Mouse (Mus musculus): ENCODE results near the gene Elp6. TPM values are rescaled to one million over a fixed set of nuclear protein-coding genes. Genes with fewer than 3 reads are reported as not detected.

Elp6 gene
- total RNA-seq, 4 experiments from 2014 or later = 10.7 to 14.4 (median 11.0) TPM

DNA sequence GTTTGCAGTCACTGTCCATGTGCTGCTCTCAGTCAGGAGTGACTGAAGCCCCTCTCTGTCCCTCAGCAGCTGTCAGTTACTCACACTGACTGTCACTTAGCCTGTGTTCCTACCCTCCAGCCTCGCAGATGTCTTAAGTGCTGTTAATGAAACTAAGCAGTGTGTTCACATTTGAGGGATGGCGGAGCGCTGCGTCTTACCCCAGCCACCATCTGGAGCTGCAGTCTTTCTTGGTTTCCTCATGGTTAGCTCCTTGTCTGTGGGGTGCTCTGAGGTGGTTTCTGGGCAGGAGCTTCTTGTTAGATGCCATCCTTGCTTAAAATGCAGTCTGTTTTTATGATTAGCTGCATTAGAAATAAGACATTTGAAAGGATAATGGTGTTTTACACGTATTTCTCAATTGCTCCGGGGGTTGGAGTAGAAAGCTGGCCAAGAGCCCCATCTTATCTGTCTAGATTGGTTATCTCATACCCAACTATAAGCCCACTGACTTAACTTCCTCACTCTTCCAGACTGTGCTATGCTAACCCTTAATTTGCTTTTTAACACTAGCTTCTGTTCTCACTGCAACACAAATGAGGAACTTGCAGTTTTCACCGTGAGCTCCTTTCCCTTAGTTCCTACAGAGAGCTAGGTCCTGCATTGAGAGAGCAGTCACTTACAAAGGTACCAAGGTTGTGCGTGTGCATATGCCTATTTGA is 47.1 kb downstream of the Elp6 start:
- peak; percentile 36 to 38 for DNase-seq (ENCODE audit: low spot score in 2 of 2)

- DNase-seq (ENCODE audit: low spot score in 2 of 2) = no peak
Observed at GRCm38 (mm10) chr9:110358341-110358740, 53.4 kb downstream of the Elp6 start.

- no peak for DNase-seq (ENCODE audit: low spot score in 2 of 2)
Observed at GRCm38 (mm10) chr9:110361299-110361698, 56.3 kb downstream of the Elp6 start.

DNA sequence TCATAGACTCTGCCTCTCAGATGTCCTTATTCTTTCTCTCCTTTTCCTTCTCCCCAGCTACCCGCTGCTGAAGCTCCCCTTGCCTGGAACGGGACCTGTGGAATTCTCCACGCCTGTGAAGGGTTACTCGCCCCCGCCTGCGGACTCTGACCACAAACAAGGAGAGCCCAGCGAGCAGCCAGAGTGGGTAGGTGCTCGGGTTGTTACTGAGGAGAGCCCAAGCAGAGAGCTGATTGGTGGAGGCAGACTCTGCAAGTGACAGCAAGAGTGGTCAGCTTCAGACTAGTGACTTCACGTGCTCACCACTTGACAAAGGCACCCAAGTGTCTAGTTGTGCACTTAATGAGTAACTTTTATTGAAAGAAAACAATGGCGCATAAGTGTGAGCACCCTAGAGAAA is 57.4 kb downstream of the Elp6 start:
- DNase-seq (ENCODE audit: low spot score in 2 of 2) = no peak

DNA sequence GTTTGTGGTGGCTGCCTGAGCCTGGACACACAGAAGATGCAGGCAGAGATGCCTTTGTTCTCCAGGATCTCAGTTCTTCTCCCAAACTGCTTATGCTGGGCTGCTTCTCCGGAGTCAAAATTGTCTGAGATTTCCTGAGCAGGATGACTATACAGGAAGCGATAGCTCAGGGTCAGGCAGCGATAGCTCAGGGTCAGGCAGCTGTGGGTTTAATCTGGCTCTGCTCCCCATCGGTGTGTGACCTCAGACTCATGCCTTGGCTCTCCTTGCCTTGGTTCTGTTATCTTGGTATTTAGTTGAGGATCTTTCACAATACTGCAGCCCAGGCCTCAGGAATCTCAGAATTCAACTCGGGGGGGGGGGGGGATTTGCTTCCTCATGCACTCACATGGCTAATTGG is 61.8 kb downstream of the Elp6 start:
- DNase-seq (ENCODE audit: low spot score in 2 of 2) = no peak

DNA sequence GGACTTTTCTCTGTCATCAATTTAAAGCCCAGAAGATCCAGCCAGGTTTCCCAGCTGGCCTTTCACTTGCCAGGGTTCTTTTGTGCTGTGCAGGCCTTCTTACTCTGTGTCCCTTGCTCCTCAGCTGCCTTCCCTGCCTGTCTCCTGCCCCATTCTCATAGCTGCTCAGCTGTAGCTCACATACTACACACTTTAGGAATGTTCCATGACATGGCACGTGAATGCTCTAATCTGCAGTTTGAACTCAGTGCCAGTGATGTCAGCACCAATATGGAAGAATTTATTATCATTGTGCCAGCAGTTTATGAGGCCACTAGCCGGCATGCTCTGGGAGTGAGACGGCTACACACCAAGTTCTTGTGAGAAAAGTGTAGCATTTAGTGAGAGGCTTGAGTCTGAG is 64.9 kb downstream of the Elp6 start:
- DNase-seq (ENCODE audit: low spot score in 2 of 2) = no peak

Small RNA genes lying within 50 kb of the gene (microRNA-seq; reads per million reads assigned to microRNA genes)
- gene Mir6236 = 29.0 to 104 reads per million in 2 experiments

Other genes starting within 250 kb of the Elp6 start
- gene Smarcc1, start 187.5 kb upstream of the Elp6 start, total RNA-seq (2022) = 10 to 100 TPM; 50.9 to 70.5 (median 62.2) TPM
- 100 to 1,000 TPM; 156 to 177 (median 173) TPM for gene Dhx30, start 187.3 kb upstream of the Elp6 start, total RNA-seq (2022)
- 100 to 1,000 TPM; 256 to 334 (median 299) TPM for gene Cspg5, start 61.4 kb upstream of the Elp6 start, total RNA-seq (2022)
- gene Scap, start 28.1 kb downstream of the Elp6 start, total RNA-seq (2022) = 100 to 1,000 TPM in 3 of 4 experiments, 10 to 100 TPM in 1; 99.5 to 121 (median 101) TPM
- gene Ptpn23, start 103.0 kb downstream of the Elp6 start, total RNA-seq (2022) = 10 to 100 TPM; 46.2 to 62.8 (median 53.4) TPM
- gene Ngp, start 114.6 kb downstream of the Elp6 start, total RNA-seq (2022) = under 1 TPM in 1 of 4 experiments, not detected in 3; 0.31 TPM
- 10 to 100 TPM; 22.3 to 27.0 (median 25.5) TPM for gene Klhl18, start 171.5 kb downstream of the Elp6 start, total RNA-seq (2022)
- gene Kif9, start 171.8 kb downstream of the Elp6 start, total RNA-seq (2022) = 1 to 10 TPM; 3.8 to 5.6 (median 4.7) TPM
- 10 to 100 TPM; 54.9 to 70.6 (median 61.4) TPM for gene Setd2, start 227.4 kb downstream of the Elp6 start, total RNA-seq (2022)

Measured in layer of hippocampus, adult 8-10 months (tissue).